Mouse (Mus musculus): Measurements from ENCODE around the gene Gm17509. TPM values are rescaled to one million over a fixed set of nuclear protein-coding genes. Genes with fewer than 3 reads are reported as not detected.
"Not testable (repeated sequence)": the region's sequence is repeated elsewhere in the genome, so short reads cannot be mapped to it uniquely, and the experiment has no call there.

Gene Gm17509
- polyA plus RNA-seq, 1 experiment from 2014 or later = 0.06 TPM

DNA sequence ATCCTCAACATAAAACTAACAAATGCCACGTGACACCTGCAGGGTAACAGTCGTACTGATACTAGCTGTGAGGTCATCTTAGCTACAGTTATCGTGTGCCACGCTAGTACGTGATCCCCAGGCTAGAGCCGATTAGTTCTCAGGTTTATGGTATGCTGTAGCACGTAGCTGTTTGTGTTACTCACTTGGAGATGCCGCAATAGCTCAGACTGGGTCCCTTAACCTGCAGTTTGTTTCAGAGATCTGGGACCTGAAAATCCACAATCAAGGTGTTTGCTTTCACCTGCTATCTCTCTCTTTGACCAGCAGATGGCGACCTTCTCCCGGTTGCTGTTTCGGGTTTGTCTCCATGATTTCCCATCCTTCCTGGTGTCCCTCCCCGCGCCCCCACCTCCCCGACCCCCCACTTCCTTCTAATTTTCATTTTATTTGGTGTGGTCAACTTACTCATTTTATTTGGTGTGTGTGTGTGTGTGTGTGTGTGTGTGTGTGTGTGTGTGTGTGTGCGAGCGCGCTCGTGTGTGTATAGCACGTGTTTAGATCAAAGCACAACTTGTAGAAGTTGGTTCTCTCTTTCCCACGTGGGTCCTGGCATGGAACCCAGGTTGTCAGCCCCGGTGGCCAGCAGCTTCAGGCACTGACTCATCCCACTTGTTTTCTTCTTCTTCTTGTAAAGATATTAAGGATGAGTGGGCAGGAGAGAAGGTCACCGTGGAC, 18.0 kb downstream of the Gm17509 start:
- Histone ChIP-seq H3K4me2 (replicated peaks) (no peak overlapping the region), H3K36me3 (no peaks in the 10 kb centered on the region), H3K4me1 (replicated peaks) (no peaks in the 10 kb centered on the region), H3K27me3 (replicated peaks) (no peaks in the 10 kb centered on the region), H3K27ac (no peak overlapping the region), H3K9me3 (no peaks in the 10 kb centered on the region), H3K4me3 (replicated peaks) (no peak overlapping the region), H3K9ac (no peak overlapping the region)
- WGBS = 43% methylated on average over 22 of the region's 22 CpGs
- ATAC-seq = 0 out of 2 replicates have a peak, but pooled peaks have one; percentile 20

DNA sequence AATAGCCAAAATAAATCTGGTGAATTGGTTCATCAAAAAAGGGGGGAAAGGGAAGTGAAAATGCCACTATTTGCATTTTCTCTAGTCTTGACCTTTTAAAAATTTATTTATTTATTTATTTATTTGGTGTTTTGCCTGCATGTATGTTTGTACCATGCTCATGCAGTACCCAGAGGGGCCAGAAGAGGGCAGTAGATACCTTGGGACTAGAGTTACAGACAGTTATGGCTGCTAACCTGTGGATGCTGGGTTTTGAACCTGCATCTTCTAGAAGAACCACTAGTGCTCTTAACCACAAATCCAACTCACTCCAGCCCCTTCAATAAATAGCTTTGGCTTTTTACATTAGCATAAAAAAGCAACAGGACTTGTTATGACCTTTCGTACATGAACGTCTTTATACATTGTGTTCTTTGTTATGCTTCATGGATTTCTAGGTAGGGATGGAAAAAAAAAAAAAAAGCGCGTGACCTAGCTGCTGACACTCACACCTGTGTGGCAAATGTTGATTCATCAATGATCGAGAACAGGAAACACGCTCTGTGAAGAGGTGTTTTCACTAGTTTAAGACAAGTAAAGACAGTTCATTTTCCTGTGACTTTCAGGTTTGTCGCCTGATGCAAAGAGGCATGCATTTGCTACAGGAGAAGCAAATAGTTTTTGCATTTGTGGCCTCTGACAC, 22.3 kb downstream of the Gm17509 start:
- no peak overlapping the region for H3K4me2 ChIP-seq (replicated peaks)
- H3K27ac ChIP-seq = no peak overlapping the region
- no peak overlapping the region for H3K9ac ChIP-seq
- H3K9me3 ChIP-seq = no peaks in the 10 kb centered on the region
- ATAC-seq = no peak
- no peaks in the 10 kb centered on the region for H3K27me3 ChIP-seq (replicated peaks)
- WGBS = 89% methylated on average over 7 of the region's 7 CpGs
- H3K4me1 ChIP-seq (replicated peaks) = no peaks in the 10 kb centered on the region
- H3K4me3 ChIP-seq (replicated peaks) = no peak overlapping the region
- H3K36me3 ChIP-seq = no peaks in the 10 kb centered on the region

GRCm38 (mm10) chr13:117197666-117198065, 23.2 kb downstream of the Gm17509 start:
- no peak for ATAC-seq

GRCm38 (mm10) chr13:117195569-117196495, 25.0 kb downstream of the Gm17509 start:
- H3K27ac ChIP-seq = no peak overlapping the region
- H3K9ac ChIP-seq = no peak overlapping the region
- no peaks in the 10 kb centered on the region for H3K27me3 ChIP-seq (replicated peaks)
- H3K4me3 ChIP-seq (replicated peaks) = no peak overlapping the region
- H3K4me2 ChIP-seq (replicated peaks) = no peak overlapping the region
- 80% methylated on average over 13 of the region's 13 CpGs for WGBS
- no peak for ATAC-seq
- no peaks in the 10 kb centered on the region for H3K36me3 ChIP-seq
- H3K4me1 ChIP-seq (replicated peaks) = no peaks in the 10 kb centered on the region
- no peaks in the 10 kb centered on the region for H3K9me3 ChIP-seq

More at GRCm38 (mm10) chr13:117197666-117198065, 23.2 kb downstream of the Gm17509 start:
- H3K4me3 ChIP-seq (replicated peaks) = no peak overlapping the region
- H3K9ac ChIP-seq = no peak overlapping the region
- H3K9me3 ChIP-seq = no peaks in the 10 kb centered on the region
- H3K36me3 ChIP-seq = no peaks in the 10 kb centered on the region
- WGBS = 95% methylated on average over 2 of the region's 2 CpGs
- H3K4me2 ChIP-seq (replicated peaks) = no peak overlapping the region
- no peaks in the 10 kb centered on the region for H3K27me3 ChIP-seq (replicated peaks)
- H3K4me1 ChIP-seq (replicated peaks) = no peaks in the 10 kb centered on the region
- no peak overlapping the region for H3K27ac ChIP-seq

DNA sequence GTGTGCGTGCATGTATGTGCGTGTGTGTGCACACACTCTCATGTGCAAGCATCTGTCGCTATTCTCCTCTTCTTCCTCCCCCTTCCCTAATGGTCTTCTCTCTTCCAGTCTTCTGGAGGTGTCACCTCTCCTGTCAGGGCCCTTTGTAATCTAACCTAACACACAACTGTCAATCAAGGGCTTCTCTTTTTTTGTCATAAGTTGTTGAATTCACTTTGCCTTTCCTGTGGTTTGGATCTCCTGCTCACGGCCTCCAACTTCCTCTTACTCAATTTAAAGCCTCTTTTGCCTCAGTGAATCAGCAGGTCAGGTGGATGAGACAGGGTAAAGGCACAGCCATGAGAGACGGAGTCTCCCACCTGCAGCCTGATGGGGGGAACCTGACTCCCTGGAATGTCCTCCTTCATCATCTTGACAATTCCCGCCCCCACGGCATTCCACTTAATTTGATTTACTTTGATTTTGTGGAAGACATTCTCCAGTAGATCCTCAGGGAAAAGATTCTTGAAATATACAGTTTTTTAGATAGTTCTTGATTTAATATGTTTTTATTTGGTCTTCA, 27.4 kb downstream of the Gm17509 start:
- Histone ChIP-seq H3K4me1 (replicated peaks) (no peaks in the 10 kb centered on the region), H3K9ac (no peak overlapping the region), H3K9me3 (no peaks in the 10 kb centered on the region), H3K27me3 (replicated peaks) (no peaks in the 10 kb centered on the region), H3K4me2 (replicated peaks) (no peak overlapping the region), H3K36me3 (no peaks in the 10 kb centered on the region), H3K27ac (no peak overlapping the region), H3K4me3 (replicated peaks) (no peak overlapping the region)
- WGBS = 71% methylated on average over 7 of the region's 7 CpGs
- no peak for ATAC-seq

GRCm38 (mm10) chr13:117192161-117192560, 28.7 kb downstream of the Gm17509 start:
- ATAC-seq = no peak
- H3K9me3 ChIP-seq = no peaks in the 10 kb centered on the region
- H3K4me2 ChIP-seq (replicated peaks) = no peak overlapping the region
- H3K4me3 ChIP-seq (replicated peaks) = no peak overlapping the region
- H3K9ac ChIP-seq = no peak overlapping the region
- WGBS = 87% methylated on average over 5 of the region's 5 CpGs
- H3K36me3 ChIP-seq = no peaks in the 10 kb centered on the region
- no peaks in the 10 kb centered on the region for H3K27me3 ChIP-seq (replicated peaks)
- no peak overlapping the region for H3K27ac ChIP-seq
- H3K4me1 ChIP-seq (replicated peaks) = no peaks in the 10 kb centered on the region

- 90% methylated on average over 6 of the region's 6 CpGs for WGBS
Measured at GRCm38 (mm10) chr13:117185329-117185728, 35.5 kb downstream of the Gm17509 start.

DNA sequence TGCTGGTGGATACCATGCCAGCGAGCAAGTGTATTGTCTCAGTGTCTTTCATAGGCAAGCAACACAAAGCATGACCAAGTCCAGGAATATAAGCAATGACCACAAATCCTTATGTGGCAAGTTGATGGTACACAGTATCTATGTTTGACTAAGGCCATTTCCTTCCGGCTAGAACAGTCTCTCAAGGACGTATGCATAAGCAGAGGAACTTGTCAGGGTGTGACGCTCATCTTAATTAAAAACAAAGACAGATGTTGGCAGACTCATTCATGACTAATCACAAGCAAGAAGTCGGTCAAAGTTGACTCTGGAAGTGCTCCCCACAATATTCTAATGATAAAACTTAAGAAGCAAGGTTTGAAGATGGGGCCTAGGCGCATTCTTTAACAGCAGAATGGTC, 37.6 kb downstream of the Gm17509 start:
- H3K9ac ChIP-seq = no peak overlapping the region
- H3K9me3 ChIP-seq = no peaks in the 10 kb centered on the region
- H3K4me1 ChIP-seq (replicated peaks) = no peaks in the 10 kb centered on the region
- no peaks in the 10 kb centered on the region for H3K36me3 ChIP-seq
- no peak for ATAC-seq
- no peaks in the 10 kb centered on the region for H3K27me3 ChIP-seq (replicated peaks)
- H3K4me3 ChIP-seq (replicated peaks) = no peak overlapping the region
- no peak overlapping the region for H3K27ac ChIP-seq
- WGBS = 77% methylated on average over 6 of the region's 6 CpGs
- no peak overlapping the region for H3K4me2 ChIP-seq (replicated peaks)

More at GRCm38 (mm10) chr13:117185329-117185728, 35.5 kb downstream of the Gm17509 start:
- Histone ChIP-seq H3K9ac (no peak overlapping the region), H3K9me3 (no peaks in the 10 kb centered on the region), H3K4me2 (replicated peaks) (no peak overlapping the region), H3K36me3 (no peaks in the 10 kb centered on the region), H3K4me1 (replicated peaks) (no peaks in the 10 kb centered on the region), H3K27ac (no peak overlapping the region), H3K4me3 (replicated peaks) (no peak overlapping the region), H3K27me3 (replicated peaks) (no peaks in the 10 kb centered on the region)
- ATAC-seq = no peak

DNA sequence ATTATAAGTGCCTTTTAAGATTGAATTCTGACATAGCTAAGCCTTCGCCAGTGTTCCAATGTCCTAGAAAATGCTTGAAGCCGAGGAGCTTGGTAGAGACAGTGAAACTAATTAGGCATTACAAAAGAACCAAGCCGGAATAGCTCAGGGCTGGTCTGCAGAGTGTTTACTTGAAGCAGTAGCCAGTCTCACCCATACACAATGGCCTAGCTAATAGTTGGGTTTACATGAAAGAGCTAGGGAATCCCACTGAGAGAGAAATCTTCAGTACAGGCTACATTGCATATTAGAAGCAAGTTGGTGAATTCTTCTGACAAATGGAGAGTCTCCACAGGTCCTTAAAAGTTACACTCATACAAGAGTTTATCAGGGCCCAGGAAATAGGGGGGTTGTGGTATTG, 40.0 kb downstream of the Gm17509 start:
- not testable (repeated sequence) for H3K27me3 ChIP-seq (replicated peaks); H3K4me1 ChIP-seq (replicated peaks); ATAC-seq; H3K9ac ChIP-seq; H3K27ac ChIP-seq; H3K4me2 ChIP-seq (replicated peaks); H3K4me3 ChIP-seq (replicated peaks); H3K36me3 ChIP-seq; H3K9me3 ChIP-seq
- 77% methylated on average over 3 of the region's 3 CpGs for WGBS

Other genes with a start within 250 kb of the Gm17509 start
- gene Parp8, start 195.5 kb downstream of the Gm17509 start, polyA plus RNA-seq (2015; fragmentation: Nextera tagmentation; extraction: Ambion mirVana) = 8.5 and 8.8 TPM in 2 replicates
- gene Emb, start 12.5 kb downstream of the Gm17509 start, polyA plus RNA-seq (2015; fragmentation: Nextera tagmentation; extraction: Ambion mirVana) = 11.3 and 11.5 TPM in 2 replicates

All from intestine, embryonic 15.5 days (tissue).